Mouse (Mus musculus) heart, embryonic 15.5 days (tissue): ENCODE measurements at regions not wholly inside any gene's neighbourhood (a gene's known extent, or its start where the extent isn't known, plus 50 kb on each side); places are given as distances from the start of the nearest gene placed in this dataset.

ENCODE experiments used
- ATAC-seq: fragments of 200-750 bp; cut with Nextera tagmentation; replicated peaks from 2 replicates; pipeline ENCODE4 v1.8.0; 2017; ENCODE audit warnings: low read depth, moderate TSS enrichment; ENCODE audit not compliant: insufficient number of reproducible peaks, insufficient read depth, low FRiP score
- H3K27ac ChIP-seq: fragments of 300-500 bp; sonication (generic); 2 replicates; pipeline ENCODE4 v1.5.1; 2015; ENCODE audit warnings: mild to moderate bottlenecking, inconsistent platforms
- H3K27me3 ChIP-seq: fragments of 300-500 bp; sonication (generic); 2 replicates; pipeline ENCODE4 v1.6.1; 2015; ENCODE audit warnings: inconsistent platforms
- H3K36me3 ChIP-seq: fragments of 300-500 bp; sonication (generic); 2 replicates; pipeline ENCODE4 v1.6.1; 2015; ENCODE audit warnings: mild to moderate bottlenecking, inconsistent platforms
- H3K4me1 ChIP-seq: fragments of 300-500 bp; sonication (generic); replicated peaks from 2 replicates; pipeline ENCODE4 v1.6.1; 2015; ENCODE audit warnings: inconsistent platforms
- H3K4me2 ChIP-seq: fragments of 300-500 bp; sonication (generic); 2 replicates; pipeline ENCODE4 v1.6.1; 2015; ENCODE audit warnings: inconsistent platforms, mild to moderate bottlenecking, moderate library complexity
- H3K4me3 ChIP-seq: fragments of 300-500 bp; sonication (generic); 2 replicates; pipeline ENCODE4 v1.5.1; 2015; ENCODE audit warnings: mild to moderate bottlenecking, inconsistent platforms
- H3K9ac ChIP-seq: fragments of 300-500 bp; sonication (generic); 2 replicates; pipeline ENCODE4 v1.6.1; 2015; ENCODE audit warnings: mild to moderate bottlenecking, inconsistent platforms
- H3K9me3 ChIP-seq: fragments of 300-500 bp; sonication (generic); replicated peaks from 2 replicates; pipeline ENCODE4 v1.6.1; 2016; ENCODE audit warnings: inconsistent platforms
- WGBS: fragments of 180-500 bp; shearing (Covaris S2); methylation state at CpG from one replicate; pipeline ENCODE4 v1.1.7; 2015; ENCODE audit warnings: mixed read lengths; 5-methylcytosine and 5-hydroxymethylcytosine counted together

GRCm38 (mm10) chr14:58421904-58422303 lies 351.6 kb downstream of the Fgf9 start:
- Histone ChIP-seq H3K27ac (no peak overlapping the region), H3K4me3 (no peak overlapping the region), H3K9me3 (no peaks in the 10 kb centered on the region), H3K27me3 (no peaks in the 10 kb centered on the region), H3K4me2 (no peak overlapping the region), H3K4me1 (peaks cover 11% of the 10 kb centered on the region), H3K9ac (no peak overlapping the region), H3K36me3 (no peaks in the 10 kb centered on the region)
- 42% methylated on average over 5 of the region's 5 CpGs for WGBS
- no peak for ATAC-seq

- no peak for ATAC-seq
- H3K9ac ChIP-seq: no peak overlapping the region
- 52% methylated on average over 1 of the region's 1 CpGs for WGBS
- no peak overlapping the region for H3K27ac ChIP-seq
- H3K4me2 ChIP-seq: no peak overlapping the region
- no peak overlapping the region for H3K4me3 ChIP-seq
- H3K36me3 ChIP-seq: no peaks in the 10 kb centered on the region
- H3K27me3 ChIP-seq: no peaks in the 10 kb centered on the region
- peaks cover 10% of the 10 kb centered on the region for H3K4me1 ChIP-seq
- no peaks in the 10 kb centered on the region for H3K9me3 ChIP-seq
Observed at GRCm38 (mm10) chr14:58417545-58417944, 347.2 kb downstream of the Fgf9 start.

DNA sequence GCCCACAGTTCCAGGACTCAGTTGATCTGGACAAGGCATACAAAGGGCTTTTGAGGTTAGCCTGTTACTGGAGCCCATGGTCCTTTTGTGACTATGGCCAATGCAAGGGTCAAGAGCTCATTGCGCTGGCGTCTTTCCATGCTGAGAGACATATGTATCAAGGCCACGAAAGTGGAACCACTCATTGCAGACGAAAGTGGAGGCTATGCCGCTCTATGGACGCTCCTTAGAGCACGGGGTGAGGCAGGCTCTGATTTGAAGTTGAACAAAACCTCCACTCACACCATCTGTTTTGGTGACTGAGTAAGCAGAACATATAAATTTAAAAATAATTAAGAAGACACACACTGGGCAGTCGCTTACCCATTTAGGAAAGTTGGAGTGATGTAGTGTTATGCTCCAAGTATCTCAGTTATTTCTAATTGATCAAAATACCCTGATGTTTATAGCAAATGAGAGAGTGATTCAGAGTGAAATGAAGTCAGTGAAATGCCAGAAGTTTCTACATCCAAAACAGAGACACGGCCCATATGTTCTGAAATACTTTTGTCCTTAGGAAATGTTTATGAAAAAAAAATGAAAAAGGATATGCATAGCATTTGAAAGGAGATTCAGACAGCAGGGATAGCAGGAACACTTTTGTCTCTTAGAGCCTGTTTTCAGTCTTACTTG lies 321.8 kb downstream of the Fgf9 start:
- Histone ChIP-seq H3K9ac (no peak overlapping the region), H3K4me2 (no peak overlapping the region), H3K4me1 (no peaks in the 10 kb centered on the region), H3K4me3 (no peak overlapping the region), H3K27me3 (no peaks in the 10 kb centered on the region), H3K36me3 (no peaks in the 10 kb centered on the region), H3K9me3 (no peaks in the 10 kb centered on the region), H3K27ac (no peak overlapping the region)
- no peak for ATAC-seq
- 83% methylated on average over 9 of the region's 9 CpGs for WGBS

GRCm38 (mm10) chr14:58390741-58391140 lies 320.4 kb downstream of the Fgf9 start:
- H3K4me1 ChIP-seq: no peaks in the 10 kb centered on the region
- H3K27me3 ChIP-seq: no peaks in the 10 kb centered on the region
- no peak for ATAC-seq
- no peaks in the 10 kb centered on the region for H3K36me3 ChIP-seq
- no peaks in the 10 kb centered on the region for H3K9me3 ChIP-seq
- no peak overlapping the region for H3K9ac ChIP-seq
- H3K27ac ChIP-seq: no peak overlapping the region
- WGBS: 74% methylated on average over 2 of the region's 2 CpGs
- no peak overlapping the region for H3K4me2 ChIP-seq
- H3K4me3 ChIP-seq: no peak overlapping the region

GRCm38 (mm10) chr14:58387348-58388000 lies 317.1 kb downstream of the Fgf9 start:
- 83% methylated on average over 9 of the region's 9 CpGs for WGBS
- Histone ChIP-seq H3K36me3 (no peaks in the 10 kb centered on the region), H3K4me2 (no peak overlapping the region), H3K9me3 (no peaks in the 10 kb centered on the region), H3K4me3 (no peak overlapping the region), H3K4me1 (no peaks in the 10 kb centered on the region), H3K9ac (no peak overlapping the region), H3K27ac (no peak overlapping the region), H3K27me3 (no peaks in the 10 kb centered on the region)
- no peak for ATAC-seq

- Histone ChIP-seq H3K4me2 (no peak overlapping the region), H3K27ac (no peak overlapping the region), H3K4me3 (no peak overlapping the region), H3K4me1 (no peaks in the 10 kb centered on the region), H3K36me3 (no peaks in the 10 kb centered on the region), H3K9me3 (no peaks in the 10 kb centered on the region), H3K27me3 (no peaks in the 10 kb centered on the region), H3K9ac (no peak overlapping the region)
- ATAC-seq: no peak
Observed at GRCm38 (mm10) chr14:58375056-58375455, 304.7 kb downstream of the Fgf9 start.

DNA sequence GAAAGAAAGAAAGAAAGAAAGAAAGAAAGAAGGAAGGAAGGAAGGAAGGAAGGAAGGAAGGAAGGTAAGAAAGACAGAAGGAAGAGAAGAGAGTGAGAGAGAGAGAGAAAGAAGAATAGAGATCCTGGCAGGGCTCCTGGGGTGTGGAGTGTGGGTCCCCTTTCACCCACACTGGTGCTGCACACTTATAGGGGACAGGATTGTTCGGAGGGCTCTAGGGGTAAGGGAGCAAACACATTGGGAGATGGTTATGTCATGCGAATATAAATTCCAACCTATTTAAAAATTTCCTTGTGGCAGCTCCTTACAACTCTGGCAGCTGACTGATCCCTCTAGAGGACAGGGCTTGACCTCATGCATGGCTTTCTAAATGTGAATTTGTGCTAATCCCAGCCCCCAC lies 286.5 kb downstream of the Fgf9 start:
- H3K27ac ChIP-seq: no peak overlapping the region
- 0 out of 2 replicates have a peak, but pooled peaks cover 2% of the 10 kb centered on the region for H3K4me1 ChIP-seq
- H3K4me3 ChIP-seq: no peak overlapping the region
- WGBS: 73% methylated on average over 2 of the region's 2 CpGs
- no peaks in the 10 kb centered on the region for H3K9me3 ChIP-seq
- no peaks in the 10 kb centered on the region for H3K27me3 ChIP-seq
- no peak overlapping the region for H3K4me2 ChIP-seq
- no peaks in the 10 kb centered on the region for H3K36me3 ChIP-seq
- H3K9ac ChIP-seq: no peak overlapping the region
- no peak for ATAC-seq

DNA sequence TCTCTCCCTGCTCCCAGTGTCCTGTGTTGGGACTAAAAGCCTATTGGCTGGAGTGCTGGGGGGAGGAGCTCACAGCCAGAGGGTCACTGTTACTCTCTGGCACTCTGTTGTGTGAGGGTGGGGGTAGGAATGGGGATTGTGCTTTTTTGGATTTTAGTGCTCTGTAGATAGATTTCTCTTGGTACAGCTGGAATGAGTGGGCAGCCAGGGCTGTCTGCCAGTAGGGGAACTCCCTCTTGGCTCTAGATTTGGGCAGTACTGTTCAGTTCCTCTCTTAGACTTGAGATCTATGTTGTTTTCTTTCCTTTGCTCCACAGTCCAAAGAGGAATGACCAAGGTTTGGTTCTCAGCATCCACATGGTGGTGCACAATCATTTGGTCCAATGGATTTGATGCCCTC lies 282.6 kb downstream of the Fgf9 start:
- Histone ChIP-seq H3K9ac (no peak overlapping the region), H3K27me3 (no peaks in the 10 kb centered on the region), H3K4me3 (no peak overlapping the region), H3K4me1 (0 out of 2 replicates have a peak, but pooled peaks cover 2% of the 10 kb centered on the region), H3K36me3 (no peaks in the 10 kb centered on the region), H3K27ac (no peak overlapping the region), H3K4me2 (no peak overlapping the region), H3K9me3 (no peaks in the 10 kb centered on the region)
- no peak for ATAC-seq

DNA sequence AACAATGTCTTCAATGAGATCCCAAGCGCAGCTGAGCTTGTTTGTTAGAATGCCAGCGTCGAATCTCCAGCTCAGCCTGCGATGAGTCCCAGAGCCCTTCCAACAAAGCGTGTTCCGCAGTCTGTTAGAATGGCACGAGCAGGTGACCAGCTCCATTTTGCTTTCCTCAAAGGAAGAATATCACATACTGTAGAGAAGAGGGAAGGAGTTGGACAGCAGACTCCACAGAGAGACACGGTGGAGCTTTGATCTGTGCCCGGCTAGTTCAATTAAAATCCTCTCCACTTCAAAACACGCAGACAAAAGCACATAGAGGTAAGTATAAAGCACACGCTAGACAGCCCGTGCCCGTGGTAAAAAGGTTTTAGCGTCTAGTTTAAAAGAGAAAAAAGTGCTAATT lies 265.8 kb downstream of the Fgf9 start:
- no peak overlapping the region for H3K4me2 ChIP-seq
- H3K4me3 ChIP-seq: no peak overlapping the region
- no peak for ATAC-seq
- H3K27me3 ChIP-seq: no peaks in the 10 kb centered on the region
- H3K9me3 ChIP-seq: no peaks in the 10 kb centered on the region
- no peaks in the 10 kb centered on the region for H3K36me3 ChIP-seq
- H3K27ac ChIP-seq: no peak overlapping the region
- H3K9ac ChIP-seq: no peak overlapping the region
- peaks cover 5% of the 10 kb centered on the region; the same call in 1 of the 2 replicates for H3K4me1 ChIP-seq
- WGBS: 94% methylated on average over 14 of the region's 14 CpGs

- no peaks in the 10 kb centered on the region for H3K27me3 ChIP-seq
- no peak overlapping the region for H3K4me2 ChIP-seq
- no peaks in the 10 kb centered on the region for H3K36me3 ChIP-seq
- H3K4me1 ChIP-seq: peaks cover 13% of the 10 kb centered on the region
- 72% methylated on average over 6 of the region's 6 CpGs for WGBS
- H3K4me3 ChIP-seq: no peak overlapping the region
- H3K9me3 ChIP-seq: no peaks in the 10 kb centered on the region
- no peak for ATAC-seq
- H3K27ac ChIP-seq: no peak overlapping the region
- no peak overlapping the region for H3K9ac ChIP-seq
Observed at GRCm38 (mm10) chr14:58323164-58323563, 252.8 kb downstream of the Fgf9 start.

- H3K36me3 ChIP-seq: no peaks in the 10 kb centered on the region
- peaks cover 18% of the 10 kb centered on the region for H3K4me1 ChIP-seq
- H3K9me3 ChIP-seq: no peaks in the 10 kb centered on the region
- no peak overlapping the region for H3K9ac ChIP-seq
- H3K27ac ChIP-seq: no peak overlapping the region
- no peak overlapping the region for H3K4me3 ChIP-seq
- no peaks in the 10 kb centered on the region for H3K27me3 ChIP-seq
- no peak for ATAC-seq
- H3K4me2 ChIP-seq: no peak overlapping the region
- 57% methylated on average over 4 of the region's 4 CpGs for WGBS
Observed at GRCm38 (mm10) chr14:58322461-58322860, 252.1 kb downstream of the Fgf9 start.

DNA sequence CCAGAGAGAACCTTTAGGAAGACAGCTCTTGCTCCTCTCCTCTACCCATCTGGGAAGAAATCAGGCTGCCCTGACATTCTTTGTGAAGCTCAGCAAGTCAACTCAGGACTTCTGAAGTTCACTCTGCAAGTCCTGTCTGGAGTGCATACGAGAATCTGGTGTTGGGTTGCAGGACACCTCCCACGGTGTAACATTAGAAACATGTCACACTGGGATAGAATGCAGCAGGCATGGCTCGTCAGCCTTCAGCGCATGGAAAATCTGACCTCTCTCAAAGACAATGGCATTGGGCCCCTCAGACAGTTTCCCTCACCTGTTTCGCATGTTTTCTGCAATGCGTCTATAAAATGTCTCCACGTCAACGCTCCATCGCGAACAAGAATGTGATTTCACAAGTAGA lies 251.5 kb downstream of the Fgf9 start:
- WGBS: 43% methylated on average over 10 of the region's 10 CpGs
- Histone ChIP-seq H3K36me3 (no peaks in the 10 kb centered on the region), H3K4me1 (peaks cover 23% of the 10 kb centered on the region), H3K9ac (no peak overlapping the region), H3K27ac (no peak overlapping the region), H3K9me3 (no peaks in the 10 kb centered on the region), H3K27me3 (no peaks in the 10 kb centered on the region), H3K4me2 (no peak overlapping the region), H3K4me3 (no peak overlapping the region)
- ATAC-seq: no peak
